Mouse (Mus musculus) small intestine, adult 2 months (tissue): ENCODE data around the gene Srp68. TPM values are rescaled to one million over a fixed set of nuclear protein-coding genes. Genes with fewer than 3 reads are reported as not detected.

Experiments
- H3K27ac ChIP-seq: fragments of 200-500 bp; 2 replicates; pipeline ENCODE4 v1.5.1; 2012; ENCODE audit warnings: low read depth, low read length, control low read depth, inconsistent platforms; ENCODE audit not compliant: insufficient read depth
- H3K27me3 ChIP-seq: fragments of 200-500 bp; 2 replicates; pipeline ENCODE4 v1.6.1; 2012; ENCODE audit warnings: mild to moderate bottlenecking, moderate library complexity, low read length, inconsistent platforms; ENCODE audit not compliant: control insufficient read depth, insufficient read depth
- H3K36me3 ChIP-seq: fragments of 200-500 bp; 2 replicates; pipeline ENCODE4 v1.6.1; 2012; ENCODE audit warnings: mild to moderate bottlenecking, low read length, control low read depth, inconsistent platforms; ENCODE audit not compliant: control insufficient read depth, insufficient read depth
- H3K4me1 ChIP-seq: fragments of 200-500 bp; 2 replicates; pipeline ENCODE4 v1.6.1; 2012; ENCODE audit warnings: low read length, inconsistent platforms, mixed read lengths; ENCODE audit not compliant: control insufficient read depth, insufficient read depth, insufficient read length
- H3K4me3 ChIP-seq: fragments of 200-500 bp; 2 replicates; pipeline ENCODE4 v1.5.1; 2012; ENCODE audit warnings: low read depth, mild to moderate bottlenecking, control low read depth, inconsistent platforms, low read length, moderate library complexity
- CTCF ChIP-seq: fragments of 200-500 bp; IDR thresholded peaks from 2 replicates; pipeline ENCODE4 v1.5.1; 2012; ENCODE audit warnings: low read depth, mild to moderate bottlenecking, control low read depth, inconsistent platforms, low read length, moderate library complexity, mixed read lengths; ENCODE audit not compliant: insufficient replicate concordance, insufficient read length; ENCODE audit errors: extremely low read depth
- POLR2A ChIP-seq: fragments of 200-500 bp; IDR thresholded peaks from 2 replicates; pipeline ENCODE4 v1.6.1; 2012; ENCODE audit warnings: low read depth, mild to moderate bottlenecking, control low read depth, inconsistent platforms, low read length, moderate library complexity
- WGBS: fragments of 180-500 bp; shearing (Covaris S2); methylation state at CpG from one replicate; pipeline ENCODE4 v1.1.7; 2018; 5-methylcytosine and 5-hydroxymethylcytosine counted together
- polyA plus RNA-seq: library from polyadenylated mRNA; depleted of rRNA; stranded (reverse); fragments of >200 nt; gene quantifications from 2 replicates; pipeline ENCODE4 v1.2.3, GENCODE M21; 2012

The Srp68 gene
- polyA plus RNA-seq, 1 experiment = 39.0 TPM

GRCm38 (mm10) chr11:116294319-116294718 is 20.3 kb upstream of the Srp68 start:
- Histone ChIP-seq H3K36me3 (peaks cover 23% of the 10 kb centered on the region), H3K4me1 (peaks cover 9% of the 10 kb centered on the region), H3K27me3 (no peaks in the 10 kb centered on the region), H3K27ac (no peak overlapping the region), H3K4me3 (no peak overlapping the region)
- TF ChIP-seq CTCF (peak; percentile 73; the same call in 1 of the 2 replicates), POLR2A (no peak)
- WGBS = 35% methylated on average over 5 of the region's 5 CpGs

- WGBS = 68% methylated on average over 12 of the region's 12 CpGs
- Histone ChIP-seq H3K4me3 (no peak overlapping the region), H3K4me1 (peaks cover 9% of the 10 kb centered on the region), H3K27me3 (no peaks in the 10 kb centered on the region), H3K27ac (no peak overlapping the region; the same call in 1 of the 2 replicates), H3K36me3 (peaks cover 29% of the 10 kb centered on the region)
- TF ChIP-seq CTCF (no peak), POLR2A (no peak)
These were observed 19.6 kb upstream of the Srp68 start for GRCm38 (mm10) chr11:116293538-116294137.

- TF ChIP-seq POLR2A = no peak
- no peak for TF ChIP-seq CTCF
- no peak overlapping the region for H3K27ac ChIP-seq
- H3K4me3 ChIP-seq = no peak overlapping the region
- peaks cover 34% of the 10 kb centered on the region for H3K36me3 ChIP-seq
- H3K27me3 ChIP-seq = no peaks in the 10 kb centered on the region
- H3K4me1 ChIP-seq = peaks cover 9% of the 10 kb centered on the region
- 93% methylated on average over 13 of the region's 13 CpGs for WGBS
These were observed 18.4 kb upstream of the Srp68 start for GRCm38 (mm10) chr11:116292401-116292800.

- H3K4me3 ChIP-seq = no peak overlapping the region
- no peaks in the 10 kb centered on the region for H3K27me3 ChIP-seq
- TF ChIP-seq CTCF (no peak), POLR2A (no peak)
- WGBS = 80% methylated on average over 8 of the region's 8 CpGs
- H3K4me1 ChIP-seq = peaks cover 9% of the 10 kb centered on the region
- peaks cover 30% of the 10 kb centered on the region for H3K36me3 ChIP-seq
- H3K27ac ChIP-seq = no peak overlapping the region
These were observed 16.5 kb upstream of the Srp68 start for GRCm38 (mm10) chr11:116290556-116290955.

- 81% methylated on average over 5 of the region's 5 CpGs for WGBS
- H3K36me3 ChIP-seq = peaks cover 25% of the 10 kb centered on the region
- H3K4me3 ChIP-seq = no peak overlapping the region
- H3K27ac ChIP-seq = no peak overlapping the region
- no peak for TF ChIP-seq CTCF
- TF ChIP-seq POLR2A = no peak
- H3K4me1 ChIP-seq = peaks cover 4% of the 10 kb centered on the region; the same call in 1 of the 2 replicates
- H3K27me3 ChIP-seq = peaks cover 22% of the 10 kb centered on the region
These were observed 13.3 kb upstream of the Srp68 start for GRCm38 (mm10) chr11:116287351-116287750.

- H3K4me3 ChIP-seq = no peak overlapping the region
- TF ChIP-seq POLR2A = no peak
- TF ChIP-seq CTCF = no peak
- peaks cover 13% of the 10 kb centered on the region for H3K4me1 ChIP-seq
- H3K27me3 ChIP-seq = peaks cover 38% of the 10 kb centered on the region
- WGBS = 66% methylated on average over 7 of the region's 7 CpGs
- no peak overlapping the region for H3K27ac ChIP-seq
- peaks cover 17% of the 10 kb centered on the region for H3K36me3 ChIP-seq
These were observed 11.8 kb upstream of the Srp68 start for GRCm38 (mm10) chr11:116285770-116286191.

- peaks cover 10% of the 10 kb centered on the region for H3K36me3 ChIP-seq
- TF ChIP-seq CTCF = no peak
- TF ChIP-seq POLR2A = no peak
- no peak overlapping the region for H3K27ac ChIP-seq
- H3K4me1 ChIP-seq = peaks cover 13% of the 10 kb centered on the region
- H3K4me3 ChIP-seq = no peak overlapping the region
- peaks cover 41% of the 10 kb centered on the region for H3K27me3 ChIP-seq
- WGBS = 41% methylated on average over 6 of the region's 6 CpGs
These were observed 10.0 kb upstream of the Srp68 start for GRCm38 (mm10) chr11:116283982-116284381.
